Mouse (Mus musculus) layer of hippocampus, adult 2 months (tissue): Measurements from ENCODE around the gene Bicd2. TPM values are rescaled to one million over a fixed set of nuclear protein-coding genes. Genes with fewer than 3 reads are reported as not detected.

ENCODE experiments used
- DNase-seq, 2 experiments: peaks; one replicate each; pipeline ENCODE4 v3.0.0; 2022; ENCODE audit warnings: low spot score in 2 of 2
- H3K27ac ChIP-seq: fragments of 200-600 bp; 2 replicates; pipeline ENCODE4 v1.8.1; 2022
- H3K4me3 ChIP-seq: fragments of 200-600 bp; 2 replicates; pipeline ENCODE4 v1.8.1; 2022; ENCODE audit warnings: mild to moderate bottlenecking
- CTCF ChIP-seq: fragments of 200-600 bp; conservative IDR thresholded peaks from 2 replicates; pipeline ENCODE4 v1.8.1; 2022; ENCODE audit warnings: antibody characterized with exemption, mild to moderate bottlenecking, moderate library complexity
- total RNA-seq, 2 experiments: library from RNA; stranded (reverse); gene quantifications; 2 replicates each; pipeline ENCODE4 v1.2.3; 2021

Bicd2 gene
- total RNA-seq, 2 experiments from 2014 or later = 55.2 to 55.3 TPM

- no peak for DNase-seq
- Histone ChIP-seq H3K4me3 (no peak overlapping the region), H3K27ac (peak overlapping the region; percentile 73)
- TF ChIP-seq CTCF = no peak
Observed at GRCm38 (mm10) chr13:49316386-49317162, 24.8 kb upstream of the Bicd2 start.

GRCm38 (mm10) chr13:49317508-49317907 is 23.9 kb upstream of the Bicd2 start:
- Histone ChIP-seq H3K4me3 (no peak overlapping the region), H3K27ac (peak overlapping the region; percentile 73)
- DNase-seq = no peak
- TF ChIP-seq CTCF = no peak

GRCm38 (mm10) chr13:49317914-49318313 is 23.5 kb upstream of the Bicd2 start:
- Histone ChIP-seq H3K4me3 (no peak overlapping the region), H3K27ac (peak overlapping the region; percentile 73; the same call in 1 of the 2 replicates)
- no peak for TF ChIP-seq CTCF
- DNase-seq = no peak

- Histone ChIP-seq H3K27ac (peak within 1 kb of the TSS; percentile 70), H3K4me3 (peak within 1 kb of the TSS; percentile 53)
- no peak for TF ChIP-seq CTCF
- peak; percentile 63 to 77 for DNase-seq
Observed at GRCm38 (mm10) chr13:49320040-49320439, 21.3 kb upstream of the Bicd2 start, which contains the start of gene Fgd3. Gene Fgd3 (minus strand): TSS chr13:49320311.

- H3K4me3 ChIP-seq = peak overlapping the region; percentile 53
- peak overlapping the region; percentile 70; the same call in 1 of the 2 replicates for H3K27ac ChIP-seq
- TF ChIP-seq CTCF = no peak
- no peak for DNase-seq
Observed at GRCm38 (mm10) chr13:49320514-49320913, 20.9 kb upstream of the Bicd2 start.

DNA sequence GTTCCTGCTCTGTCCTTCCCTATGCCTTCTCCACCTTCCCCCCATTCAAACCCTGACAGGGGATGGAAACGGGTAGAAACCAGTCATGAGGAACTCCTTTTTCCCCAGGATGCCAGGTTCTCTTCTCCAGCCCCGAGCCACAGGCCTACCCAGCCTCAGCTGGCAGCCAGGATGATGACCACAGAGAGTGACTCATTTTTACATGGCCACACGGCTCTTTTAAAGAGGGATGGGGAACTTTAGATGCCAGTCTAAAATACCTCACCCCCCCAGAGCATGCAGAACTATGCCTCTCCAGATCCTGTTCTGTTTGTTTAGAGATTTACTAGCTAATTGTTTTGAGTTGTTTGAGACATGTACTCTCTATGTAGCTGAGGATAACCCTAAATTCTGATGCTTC is 19.9 kb upstream of the Bicd2 start:
- TF ChIP-seq CTCF = no peak
- Histone ChIP-seq H3K4me3 (no peak overlapping the region), H3K27ac (no peak overlapping the region)
- DNase-seq = no peak

DNA sequence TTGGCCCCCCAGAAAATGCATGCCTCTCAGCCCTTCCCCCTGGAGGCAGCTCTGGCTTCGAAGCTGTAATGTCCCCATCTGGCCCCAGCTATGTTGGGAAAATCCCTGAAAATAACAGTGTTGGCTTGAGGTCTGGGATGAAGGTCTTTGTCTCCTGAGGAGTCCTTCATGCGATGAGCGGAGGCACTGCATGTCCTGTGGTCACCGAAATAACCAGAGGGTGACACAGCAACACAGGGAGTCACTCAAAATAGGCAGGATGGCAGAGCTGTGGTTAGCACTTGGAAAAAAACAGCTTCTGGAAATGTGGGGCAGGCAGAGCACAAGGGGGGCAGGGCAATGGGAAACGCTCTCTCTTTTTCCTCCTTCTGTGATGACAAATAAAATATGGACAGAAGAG is 19.2 kb upstream of the Bicd2 start:
- TF ChIP-seq CTCF = no peak
- H3K27ac ChIP-seq = peak overlapping the region; percentile 51; the same call in 1 of the 2 replicates
- DNase-seq = no peak
- H3K4me3 ChIP-seq = no peak overlapping the region

DNA sequence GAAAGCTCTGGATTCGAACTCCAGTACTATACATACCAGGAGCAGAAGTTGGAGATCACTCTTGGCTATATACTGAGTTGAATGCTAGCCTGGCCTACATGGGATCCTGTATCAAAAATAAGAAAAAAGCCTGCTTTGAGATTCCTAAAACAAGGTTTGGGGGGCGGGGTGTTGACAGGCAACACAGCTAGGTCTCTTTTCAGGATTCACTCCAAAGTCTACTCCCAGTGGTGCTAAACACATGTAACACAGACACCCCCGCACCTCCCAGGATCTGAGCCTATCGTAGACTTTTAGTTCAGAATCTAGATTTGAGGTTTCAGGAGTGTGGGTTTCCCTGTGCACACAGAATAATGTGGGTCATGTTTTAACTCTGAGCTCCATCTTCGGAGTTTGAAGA is 18.6 kb upstream of the Bicd2 start:
- Histone ChIP-seq H3K27ac (no peak overlapping the region), H3K4me3 (no peak overlapping the region)
- DNase-seq = no peak
- no peak for TF ChIP-seq CTCF

DNA sequence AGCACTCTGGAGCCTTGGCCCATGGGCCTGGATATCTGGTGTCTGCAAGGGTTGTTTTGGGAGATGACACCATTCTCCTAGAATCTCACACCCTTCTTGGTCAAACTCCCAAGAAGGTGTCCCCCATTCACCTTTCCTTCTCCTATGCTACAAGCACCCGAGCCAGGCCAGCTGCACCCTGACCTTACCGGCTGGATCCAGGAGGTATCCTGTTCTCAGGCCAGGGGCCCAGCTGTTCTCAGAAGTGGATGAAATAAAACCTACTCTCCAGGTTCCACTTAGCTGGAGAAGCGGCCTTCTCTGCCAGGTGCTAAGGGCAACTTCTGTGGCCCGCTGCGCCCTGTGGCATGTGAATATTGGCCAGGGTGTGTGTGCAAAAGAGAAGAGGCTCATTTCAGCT is 16.5 kb upstream of the Bicd2 start:
- DNase-seq = no peak
- TF ChIP-seq CTCF = no peak
- Histone ChIP-seq H3K4me3 (no peak overlapping the region), H3K27ac (no peak overlapping the region)

DNA sequence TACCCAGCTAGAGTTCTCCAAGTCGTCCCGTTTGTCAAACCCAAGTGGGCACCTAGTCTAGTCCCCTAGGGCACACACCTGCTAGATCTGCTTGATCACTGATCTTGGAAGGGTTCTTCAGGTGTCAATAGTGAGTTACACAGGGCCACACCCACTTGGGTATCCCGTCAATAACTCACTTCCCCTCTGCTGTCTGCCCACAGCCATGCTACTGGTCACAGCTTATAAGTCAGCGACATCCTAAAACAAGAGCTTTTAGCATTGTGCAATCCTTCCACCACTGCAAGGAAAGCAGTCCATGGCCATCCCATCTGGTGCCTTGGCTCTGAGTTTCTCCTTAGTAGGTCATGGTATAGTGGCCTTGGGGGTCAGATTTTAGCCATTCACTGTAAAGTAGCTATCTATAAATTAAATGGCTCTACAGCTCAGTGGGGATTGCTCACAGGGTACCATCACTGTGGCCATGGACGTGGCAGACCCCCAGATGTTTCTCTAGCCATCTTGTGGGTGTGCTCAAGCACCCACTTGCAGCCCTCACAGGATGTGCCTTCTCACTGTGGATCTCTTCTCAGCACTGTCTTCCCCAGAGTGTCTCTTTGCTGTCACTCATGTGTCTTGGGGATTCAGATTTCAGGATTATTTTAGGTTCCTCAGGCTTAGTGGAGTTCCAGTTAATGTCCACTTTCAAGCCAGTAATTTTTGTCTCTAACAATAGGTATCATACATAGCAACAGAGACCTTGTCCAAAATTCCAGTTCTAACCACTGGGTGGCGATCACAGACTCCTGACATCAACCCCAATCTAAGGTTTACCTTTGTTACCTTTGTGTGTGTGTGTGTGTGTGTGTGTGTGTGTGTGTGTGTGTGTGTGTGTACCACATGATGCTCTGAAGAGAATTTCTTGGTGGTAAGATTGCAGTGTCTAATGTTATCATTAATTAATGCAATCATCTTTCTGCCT is 14.9 kb upstream of the Bicd2 start:
- peak in 1 of 2 experiments; percentile 49 for DNase-seq
- TF ChIP-seq CTCF = peak; percentile 77
- Histone ChIP-seq H3K4me3 (no peak overlapping the region), H3K27ac (no peak overlapping the region)

GRCm38 (mm10) chr13:49328101-49328500 is 13.3 kb upstream of the Bicd2 start:
- DNase-seq = no peak
- no peak overlapping the region for H3K27ac ChIP-seq

GRCm38 (mm10) chr13:49333250-49333649 is 8.1 kb upstream of the Bicd2 start:
- no peak overlapping the region for H3K4me3 ChIP-seq
- H3K27ac ChIP-seq = no peak overlapping the region
- no peak for DNase-seq
- TF ChIP-seq CTCF = no peak

More at GRCm38 (mm10) chr13:49328101-49328500, 13.3 kb upstream of the Bicd2 start:
- H3K4me3 ChIP-seq = no peak overlapping the region
- TF ChIP-seq CTCF = no peak
